Mouse (Mus musculus): ENCODE results near the gene Dach1. TPM values are rescaled to one million over a fixed set of nuclear protein-coding genes. Genes with fewer than 3 reads are reported as not detected.

Dach1 gene
- polyA plus RNA-seq (2014; fragmentation: Illumina TruSeq; extraction: RNeasy Lipid Tissue Mini Kit (QIAGEN cat#74804)), result 33.7 TPM

DNA sequence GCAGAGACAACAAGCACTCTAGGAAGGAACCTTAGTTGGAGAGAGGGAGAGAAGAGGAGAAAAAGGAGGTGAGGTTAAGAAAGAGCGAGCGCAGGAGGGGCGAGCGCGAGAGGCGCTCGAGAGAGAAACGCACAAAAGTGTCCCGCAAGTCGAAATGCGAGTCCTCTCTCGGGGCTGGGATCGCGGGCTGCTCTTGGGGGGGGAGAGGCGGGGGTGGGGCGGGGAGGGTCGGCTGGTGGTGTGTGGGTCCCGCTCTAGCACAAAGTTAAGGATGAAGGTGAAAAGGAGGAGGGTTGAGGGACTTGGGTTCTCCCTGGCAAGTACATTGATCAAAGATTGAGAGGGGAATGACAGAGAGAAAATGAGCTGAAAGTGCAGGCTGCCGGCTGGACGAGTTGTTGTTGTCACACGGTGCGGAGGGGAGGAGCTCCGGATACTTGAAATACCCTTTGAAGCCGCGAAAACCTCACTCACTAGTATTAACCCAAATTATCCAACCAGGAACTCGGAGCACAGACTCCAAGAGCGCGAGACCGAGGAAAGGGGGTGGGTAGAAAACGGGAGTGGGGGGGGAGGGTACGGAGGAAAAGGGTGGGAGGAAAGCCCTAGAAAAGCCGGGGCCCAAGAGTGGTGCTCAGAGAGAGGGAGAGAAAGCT lies at the start of gene Dach1:
Gene Dach1, minus strand, starts transcription at position 345 of the 656 bp plus-strand sequence.

All from ovary, adult 10 weeks (tissue).